Mouse (Mus musculus) layer of hippocampus, adult 18-20 months (tissue): ENCODE results near the gene Mapt. TPM values are rescaled to one million over a fixed set of nuclear protein-coding genes. Genes with fewer than 3 reads are reported as not detected.

ENCODE experiments used
- DNase-seq, 2 experiments: peaks; one replicate each; pipeline ENCODE4 v3.0.0; 2022; ENCODE audit warnings: low spot score in 2 of 2
- microRNA-seq, 2 experiments: library from miRNA; unstranded; fragments of <30 nt; microRNA quantifications; one replicate each; pipeline ENCODE4 v1.2.0; 2021
- total RNA-seq, 2 experiments: library from RNA; stranded (reverse); gene quantifications; 2 replicates each; pipeline ENCODE4 v1.2.3; 2021

Mapt gene
- total RNA-seq, 2 experiments from 2014 or later, result 329 to 337 TPM

- DNase-seq, result no peak
Observed at GRCm38 (mm10) chr11:104367486-104368190, 136.4 kb downstream of the Mapt start.

GRCm38 (mm10) chr11:104376291-104376690, 145.1 kb downstream of the Mapt start:
- no peak for DNase-seq

- DNase-seq, result no peak
Observed at GRCm38 (mm10) chr11:104379635-104380034, 148.4 kb downstream of the Mapt start.

Small RNA genes within 50 kb of the gene (microRNA-seq; reads per million reads assigned to microRNA genes)
- gene Gm47310, result 0 reads per million in 2 experiments

Other genes starting within 250 kb of the Mapt start
- gene Crhr1, start 98.5 kb upstream of the Mapt start, total RNA-seq, result 1 to 10 TPM; 8.8 to 9.3 TPM
- not detected for gene Sppl2c, start 45.1 kb upstream of the Mapt start, total RNA-seq
- 10 to 100 TPM; 71.2 to 72.1 TPM for gene Kansl1, start 237.5 kb downstream of the Mapt start, total RNA-seq